Mouse (Mus musculus) ovary, adult 18-20 months (tissue): Measurements from ENCODE around the gene Map4k1.
"Not testable (repeated sequence)": the region's sequence is repeated elsewhere in the genome, so short reads cannot be mapped to it uniquely, and the experiment has no call there.

ENCODE experiments used
- DNase-seq: peaks from one replicate; pipeline ENCODE4 v3.0.0; 2022; ENCODE audit warnings: low spot score, mixed read lengths

Map4k1 gene

GRCm38 (mm10) chr7:28955295-28955897 is 26.5 kb upstream of the Map4k1 start:
- no peak for DNase-seq

- DNase-seq: no peak
Measured at GRCm38 (mm10) chr7:28956270-28956669, 25.6 kb upstream of the Map4k1 start.

- no peak for DNase-seq
Measured at GRCm38 (mm10) chr7:28957286-28957685, 24.6 kb upstream of the Map4k1 start.

GRCm38 (mm10) chr7:28957997-28958725 is 23.7 kb upstream of the Map4k1 start:
- no peak for DNase-seq

GRCm38 (mm10) chr7:28958770-28959169 is 23.1 kb upstream of the Map4k1 start:
- DNase-seq: no peak

- no peak for DNase-seq
Measured at GRCm38 (mm10) chr7:28959505-28960045, 22.3 kb upstream of the Map4k1 start.

- no peak for DNase-seq
Measured at GRCm38 (mm10) chr7:28960354-28961046, 21.4 kb upstream of the Map4k1 start.

- DNase-seq: no peak
Measured at GRCm38 (mm10) chr7:28961584-28961926, 20.3 kb upstream of the Map4k1 start.

GRCm38 (mm10) chr7:28961927-28962670 is 19.8 kb upstream of the Map4k1 start, which contains the start of gene Actn4:
TSS of gene Actn4 (minus strand) at chr7:28962340.
- peak; percentile 96 for DNase-seq

GRCm38 (mm10) chr7:28963399-28963923 is 18.4 kb upstream of the Map4k1 start:
- DNase-seq: no peak

- DNase-seq: no peak
Measured at GRCm38 (mm10) chr7:28965346-28965840, 16.5 kb upstream of the Map4k1 start.

- no peak for DNase-seq
Measured at GRCm38 (mm10) chr7:28966181-28966580, 15.7 kb upstream of the Map4k1 start.

- no peak for DNase-seq
Measured at GRCm38 (mm10) chr7:28966751-28967505, 14.9 kb upstream of the Map4k1 start.

- DNase-seq: not testable (repeated sequence)
Measured at GRCm38 (mm10) chr7:28968120-28968519, 13.7 kb upstream of the Map4k1 start.

- no peak for DNase-seq
Measured at GRCm38 (mm10) chr7:28969271-28969670, 12.6 kb upstream of the Map4k1 start.

GRCm38 (mm10) chr7:28969672-28970394 is 12.0 kb upstream of the Map4k1 start:
- DNase-seq: no peak

- no peak for DNase-seq
Measured at GRCm38 (mm10) chr7:28971029-28971428, 10.8 kb upstream of the Map4k1 start.

- DNase-seq: no peak
Measured at GRCm38 (mm10) chr7:28971770-28972269, 10.0 kb upstream of the Map4k1 start.

GRCm38 (mm10) chr7:28972542-28972985 is 9.3 kb upstream of the Map4k1 start:
- no peak for DNase-seq

- DNase-seq: no peak
Measured at GRCm38 (mm10) chr7:28973025-28973424, 8.8 kb upstream of the Map4k1 start.
